Mouse (Mus musculus) lung, postnatal 4 days (tissue): ENCODE measurements around the gene Laptm5.

ENCODE experiments used
- DNase-seq, 2 experiments: peaks; one replicate each; pipeline ENCODE4 v3.0.0; 2021

Gene Laptm5

GRCm38 (mm10) chr4:130921986-130922385 lies 9.1 kb downstream of the Laptm5 start:
- DNase-seq, result peak; percentile 39 to 46

- DNase-seq, result no peak
Observed at GRCm38 (mm10) chr4:130926274-130926673, 13.3 kb downstream of the Laptm5 start.

- DNase-seq, result no peak
Observed at GRCm38 (mm10) chr4:130927821-130928220, 14.9 kb downstream of the Laptm5 start.

- no peak for DNase-seq
Observed at GRCm38 (mm10) chr4:130942644-130943043, 29.7 kb downstream of the Laptm5 start.

GRCm38 (mm10) chr4:130944112-130944511 lies 31.2 kb downstream of the Laptm5 start, which contains the start of gene Matn1:
Gene Matn1, plus strand, starts transcription at chr4:130944385.
- DNase-seq, result no peak

GRCm38 (mm10) chr4:130944779-130945178 lies 31.9 kb downstream of the Laptm5 start:
- DNase-seq, result no peak

- DNase-seq, result peak in 1 of 2 experiments; percentile 36
Observed at GRCm38 (mm10) chr4:130947094-130947647, 34.2 kb downstream of the Laptm5 start.

DNA sequence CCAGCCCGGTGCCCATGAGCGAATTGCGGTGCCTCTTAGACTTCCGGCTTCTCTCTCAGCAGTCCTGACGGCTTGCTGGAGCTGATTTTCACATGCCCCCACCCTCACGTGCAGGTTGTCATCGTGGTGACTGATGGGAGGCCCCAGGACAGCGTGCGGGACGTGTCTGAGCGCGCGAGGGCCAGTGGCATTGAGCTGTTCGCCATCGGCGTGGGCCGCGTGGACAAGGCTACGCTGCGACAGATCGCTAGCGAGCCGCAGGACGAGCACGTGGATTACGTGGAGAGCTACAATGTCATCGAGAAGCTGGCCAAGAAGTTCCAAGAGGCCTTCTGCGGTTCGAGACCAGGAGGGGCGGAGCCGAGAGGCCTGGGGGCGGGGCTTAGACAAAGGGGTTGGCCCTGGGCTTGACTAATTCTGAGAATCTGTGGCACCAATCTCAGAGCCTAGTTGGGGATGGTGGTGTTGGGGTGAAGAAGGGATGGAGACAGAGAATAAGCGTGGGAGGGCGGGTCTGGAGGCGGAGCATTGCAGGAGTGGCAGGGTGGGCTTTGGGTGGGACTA lies 37.0 kb downstream of the Laptm5 start:
- no peak for DNase-seq

DNA sequence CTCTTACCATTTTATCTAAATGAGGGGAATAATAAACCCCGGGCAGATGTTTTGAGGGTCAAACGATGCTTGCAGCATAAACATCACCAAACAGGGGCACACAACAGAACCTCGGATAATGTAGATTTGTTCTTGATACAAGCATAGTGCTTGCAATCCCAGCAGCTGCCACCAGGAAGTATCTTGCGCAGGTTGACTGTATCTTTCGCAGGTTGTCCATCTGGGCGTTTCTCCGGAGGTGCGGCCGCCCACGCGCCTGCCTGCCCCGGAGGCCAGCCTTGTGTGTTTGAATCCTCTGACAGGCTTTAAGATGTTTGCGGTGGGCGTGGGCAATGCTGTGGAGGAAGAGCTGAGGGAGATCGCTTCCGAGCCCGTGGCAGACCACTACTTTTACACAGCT lies 39.6 kb downstream of the Laptm5 start:
- peak in 1 of 2 experiments; percentile 30 for DNase-seq

DNA sequence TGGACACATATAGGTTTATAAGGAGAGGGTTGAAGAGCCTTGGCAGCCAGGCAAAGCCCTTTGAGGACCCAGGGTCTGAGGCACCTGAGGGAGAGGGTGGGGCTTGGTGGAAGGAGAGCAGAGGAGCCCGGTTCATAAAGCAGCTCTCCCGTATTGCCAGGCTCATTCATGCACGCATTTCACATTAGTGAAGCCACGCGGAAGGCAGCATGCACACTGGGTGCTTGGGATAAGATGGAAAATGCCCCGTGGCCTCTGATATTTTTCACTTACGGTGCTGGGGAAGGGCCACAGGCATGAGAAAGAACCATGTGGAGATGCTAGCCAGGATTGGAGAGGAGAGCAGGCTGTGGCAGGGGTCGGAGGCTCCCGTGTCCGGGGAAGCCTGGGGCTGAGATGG lies 44.2 kb downstream of the Laptm5 start:
- DNase-seq, result no peak

DNA sequence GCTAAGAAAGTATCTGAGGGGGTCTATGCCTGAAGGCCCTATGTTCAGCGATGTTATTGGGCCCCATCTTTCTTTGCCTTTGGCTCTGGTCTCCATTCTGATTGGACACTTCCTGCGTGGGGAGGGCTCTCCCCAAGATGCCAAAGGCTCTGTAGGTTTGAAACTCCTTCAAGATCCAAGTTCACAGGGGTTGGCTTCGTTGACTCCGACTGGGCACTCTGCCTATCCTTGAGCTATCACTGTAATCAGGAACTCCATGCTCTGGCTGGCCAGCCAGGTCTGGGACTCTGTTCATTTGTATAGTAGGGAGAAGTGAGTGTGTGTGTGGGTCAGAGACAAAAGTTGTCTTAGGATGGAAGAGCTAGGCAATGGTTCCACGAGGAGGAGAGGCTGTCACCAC lies 45.9 kb downstream of the Laptm5 start:
- DNase-seq, result no peak

GRCm38 (mm10) chr4:130959678-130960077 lies 46.8 kb downstream of the Laptm5 start:
- DNase-seq, result no peak

- DNase-seq, result peak; percentile 72 to 85
Observed at GRCm38 (mm10) chr4:130960118-130960734, 47.3 kb downstream of the Laptm5 start.

DNA sequence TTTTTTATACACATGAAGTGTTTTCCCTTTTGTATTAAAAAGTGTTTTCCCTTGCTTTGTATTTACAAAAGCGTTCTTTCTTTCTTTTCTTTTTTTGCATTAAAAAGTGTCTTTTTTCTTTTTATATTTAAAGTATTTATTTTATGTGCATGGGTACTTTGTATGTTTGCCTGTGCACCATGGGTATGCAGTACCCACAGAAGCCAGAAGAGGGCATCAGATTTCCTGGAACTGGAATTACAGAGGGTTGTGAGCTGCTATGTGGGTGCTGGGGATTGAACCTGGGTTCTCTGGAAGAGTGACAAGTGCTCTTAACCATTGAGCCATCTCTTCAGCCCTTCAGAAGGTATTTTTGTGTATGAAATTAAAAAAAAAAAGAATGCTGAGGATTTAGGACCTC lies 58.4 kb downstream of the Laptm5 start:
- no peak for DNase-seq

GRCm38 (mm10) chr4:130972421-130972829 lies 59.5 kb downstream of the Laptm5 start:
- no peak for DNase-seq

DNA sequence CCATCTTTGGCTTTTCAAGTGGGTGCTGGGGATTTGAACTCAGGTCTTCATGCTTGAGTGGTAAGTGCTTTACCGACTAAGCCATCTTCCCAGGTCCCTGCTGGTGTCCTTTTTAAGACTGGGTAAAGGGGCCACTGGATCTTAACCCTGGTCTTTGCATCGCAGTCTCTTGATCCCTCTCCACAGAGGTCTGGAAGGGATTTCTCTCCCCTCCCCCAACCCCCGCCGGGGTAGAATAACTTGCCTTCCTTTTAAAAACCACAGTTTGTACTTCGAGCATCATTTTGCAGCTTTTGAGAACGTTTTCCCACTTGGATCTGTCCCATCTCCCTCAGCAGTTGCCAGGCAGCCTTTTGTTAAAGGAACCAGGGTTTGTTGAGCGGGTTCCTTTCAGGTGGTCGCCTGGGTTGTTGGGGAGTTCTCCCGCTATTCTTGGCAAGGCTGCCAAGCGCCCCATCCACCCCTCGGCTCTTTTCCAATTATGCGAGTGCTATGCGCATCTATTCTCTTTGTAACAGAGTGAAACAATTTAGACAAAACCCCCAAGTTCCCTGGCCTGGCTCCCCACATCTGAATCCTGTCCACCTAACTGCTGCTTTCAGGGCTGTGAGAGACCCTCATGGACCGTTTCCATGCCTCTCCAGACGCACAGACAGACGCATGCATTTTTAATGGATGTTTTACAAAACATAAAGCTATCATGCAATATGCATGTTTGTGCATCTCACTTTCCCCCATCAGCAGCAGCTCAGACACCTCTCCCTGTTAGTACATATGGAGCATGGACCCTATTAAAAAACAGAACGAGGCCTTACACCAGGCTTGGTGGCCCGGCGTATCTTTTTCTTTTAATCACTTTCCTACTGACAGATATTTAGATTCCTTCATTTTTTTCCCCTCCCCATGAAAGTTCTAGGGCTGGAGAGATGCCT lies 60.7 kb downstream of the Laptm5 start:
- DNase-seq, result no peak

DNA sequence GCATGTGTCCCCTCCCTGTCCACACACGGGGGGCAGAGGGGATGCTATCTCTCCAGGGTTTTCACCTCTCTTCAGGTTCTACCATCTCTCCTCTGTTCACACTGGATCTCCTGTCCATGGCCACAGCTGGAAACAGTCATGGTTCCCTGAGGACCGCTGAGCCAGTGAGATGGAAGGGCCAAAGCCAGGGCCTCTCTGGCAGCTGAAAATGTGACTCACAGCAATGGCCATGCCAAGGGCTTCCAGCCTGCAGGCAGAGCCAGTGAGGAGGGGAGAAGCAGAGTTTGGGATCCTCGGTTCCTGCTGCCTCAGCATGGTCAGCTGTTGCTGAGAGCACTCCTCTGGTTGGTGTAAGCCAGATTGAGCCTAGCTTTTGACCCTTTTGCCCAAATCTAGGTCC lies 66.1 kb downstream of the Laptm5 start:
- DNase-seq, result no peak

DNA sequence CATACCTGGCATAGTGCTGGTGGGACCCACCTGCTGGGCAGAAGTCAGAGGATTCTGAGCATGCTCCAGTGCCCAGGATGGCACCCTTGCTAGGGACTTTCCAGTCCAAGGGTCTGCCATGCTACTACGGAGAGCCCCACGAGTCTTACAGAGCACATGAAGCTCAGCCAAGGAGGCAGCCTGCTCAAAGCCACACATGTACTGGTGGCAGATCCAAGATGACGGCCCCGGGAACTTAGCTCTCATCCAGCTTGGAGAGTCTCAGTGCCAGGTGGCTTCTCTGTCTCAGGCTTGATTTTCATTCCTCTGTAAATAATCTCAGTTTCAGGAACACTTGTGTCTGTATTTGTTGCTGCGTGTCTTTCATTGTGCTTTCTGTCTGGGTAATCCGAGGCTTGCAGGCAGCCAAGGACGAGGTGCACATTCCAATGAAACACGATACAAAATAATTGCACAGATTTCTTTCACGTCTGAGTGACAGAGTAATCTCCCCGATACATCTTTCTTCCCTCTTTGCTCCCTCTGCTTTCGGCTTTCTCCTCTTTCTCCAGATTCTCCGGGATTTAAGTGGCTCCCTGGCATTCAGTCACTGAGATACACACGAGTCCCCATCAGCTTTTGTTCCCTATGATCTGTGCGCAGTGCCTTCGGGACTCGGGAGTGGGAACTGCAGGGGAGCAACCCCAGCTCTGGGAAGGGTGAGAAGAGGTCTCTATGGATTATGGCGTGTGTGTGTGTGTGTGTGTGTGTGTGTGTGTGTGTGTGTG lies 71.7 kb downstream of the Laptm5 start:
- DNase-seq, result no peak
